Mouse (Mus musculus) thymus, adult 2 months (tissue): ENCODE results near the gene Adprm.

Source experiments
- CTCF ChIP-seq: fragments of 200-500 bp; IDR thresholded peaks from 2 replicates; pipeline ENCODE4 v1.5.1; 2012; ENCODE audit warnings: mild to moderate bottlenecking, control low read depth, low read length, moderate library complexity, borderline replicate concordance; ENCODE audit not compliant: control insufficient read depth, poor library complexity, insufficient read depth; ENCODE audit errors: extremely low read depth
- POLR2A ChIP-seq: fragments of 200-500 bp; IDR thresholded peaks from 2 replicates; pipeline ENCODE4 v1.6.1; 2012; ENCODE audit warnings: mild to moderate bottlenecking, low read length, control low read depth, moderate library complexity; ENCODE audit not compliant: control insufficient read depth, poor library complexity, insufficient read depth; ENCODE audit errors: extremely low read depth

DNA sequence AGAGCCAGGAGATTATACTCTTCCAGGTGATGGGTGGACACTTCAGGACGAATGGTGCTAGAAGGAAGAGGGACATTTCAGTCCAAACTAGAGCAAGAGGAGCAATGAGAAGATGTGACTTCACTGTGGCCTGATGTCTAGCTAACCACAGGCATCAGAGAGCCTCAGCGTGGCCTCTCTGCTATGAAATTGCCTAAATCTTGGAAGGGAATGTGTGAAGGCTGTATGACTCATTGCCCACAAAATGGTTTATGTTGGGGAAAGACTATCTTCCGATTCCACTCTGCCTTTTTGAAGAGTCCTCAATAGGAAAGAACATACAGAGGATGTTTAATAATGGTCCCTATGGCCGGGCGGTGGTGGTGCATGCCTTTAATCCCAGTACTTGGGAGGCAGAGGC is 24.4 kb upstream of the Adprm start:
- TF ChIP-seq POLR2A: no peak
- no peak for TF ChIP-seq CTCF
